Comparison of ENCODE assay signal across 15 mouse cellular contexts in genomic region chr13:79430987-79431386, GRCm38 (mm10).
DNase-seq lines count a peak whose midpoint lies in the region; ATAC-seq and TF ChIP-seq lines count a peak whose summit lies in the region.
"Had no signal": no experiment of that assay in that cellular context is flagged by ENCODE, and none has a peak within 500 bp of the region (broad histone marks: within the 10 kb centered on the region; RNA-seq: fewer than 3 reads in every experiment).

No protein-coding gene starts in this region.

- TF ChIP-seq CTCF in hindbrain, postnatal 0 days (IDR thresholded peaks at IDR 0.05; ENCODE audit: low read depth): no peak

- H3K9ac ChIP-seq in hindbrain, postnatal 0 days (replicated peaks; ENCODE audit: low read length): no peak overlapping the region
- no peak overlapping the region for H3K9ac ChIP-seq in hindbrain, embryonic 16.5 days (ENCODE audit: low read depth, low read length)
- no peak overlapping the region for H3K9ac ChIP-seq in forebrain, embryonic 13.5 days
- H3K9ac ChIP-seq in midbrain, embryonic 13.5 days (replicated peaks): no peak overlapping the region
- H3K9ac ChIP-seq: kidney, embryonic 15.5 days had no signal

- H3K27ac ChIP-seq in hindbrain, postnatal 0 days: no peak overlapping the region
- H3K27ac ChIP-seq in hindbrain, embryonic 16.5 days (ENCODE audit: low read depth, low read length): no peak overlapping the region
- H3K27ac ChIP-seq in forebrain, embryonic 13.5 days: no peak overlapping the region
- H3K27ac ChIP-seq in midbrain, embryonic 13.5 days: no peak overlapping the region
- H3K27ac ChIP-seq: kidney, embryonic 15.5 days had no signal

- no peaks in the 10 kb centered on the region for H3K27me3 ChIP-seq in hindbrain, postnatal 0 days (ENCODE audit: insufficient read depth, low read length)
- no peaks in the 10 kb centered on the region for H3K27me3 ChIP-seq in hindbrain, embryonic 16.5 days (replicated peaks; ENCODE audit: control insufficient read depth, insufficient read depth, low read length)
- H3K27me3 ChIP-seq in forebrain, embryonic 13.5 days: peaks cover 13% of the 10 kb centered on the region; the same call in 1 of the 2 replicates
- no peaks in the 10 kb centered on the region for H3K27me3 ChIP-seq in midbrain, embryonic 13.5 days
- H3K27me3 ChIP-seq: kidney, embryonic 15.5 days had no signal

- no peaks in the 10 kb centered on the region for H3K9me3 ChIP-seq in hindbrain, postnatal 0 days (ENCODE audit: low read length)
- H3K9me3 ChIP-seq in hindbrain, embryonic 16.5 days (ENCODE audit: control insufficient read depth, low read length): no peaks in the 10 kb centered on the region
- H3K9me3 ChIP-seq in forebrain, embryonic 13.5 days (replicated peaks): no peaks in the 10 kb centered on the region
- no peaks in the 10 kb centered on the region for H3K9me3 ChIP-seq in midbrain, embryonic 13.5 days
- H3K9me3 ChIP-seq: kidney, embryonic 15.5 days had no signal

- WGBS in hindbrain, postnatal 0 days: 18% methylated on average over 2 of the region's 2 CpGs
- 20% methylated on average over 2 of the region's 2 CpGs for WGBS in hindbrain, embryonic 16.5 days
- 2% methylated on average over 2 of the region's 2 CpGs for WGBS in forebrain, embryonic 13.5 days
- WGBS in midbrain, embryonic 13.5 days: 15% methylated on average over 2 of the region's 2 CpGs

- no peaks in the 10 kb centered on the region for H3K4me1 ChIP-seq in hindbrain, postnatal 0 days (ENCODE audit: insufficient read depth, low read length)
- H3K4me1 ChIP-seq in hindbrain, embryonic 16.5 days (ENCODE audit: control insufficient read depth, insufficient read depth, low read depth, low read length): no peaks in the 10 kb centered on the region
- H3K4me1 ChIP-seq in forebrain, embryonic 13.5 days: peaks cover 13% of the 10 kb centered on the region
- 0 out of 2 replicates have a peak, but pooled peaks cover 4% of the 10 kb centered on the region for H3K4me1 ChIP-seq in midbrain, embryonic 13.5 days (replicated peaks)
- H3K4me1 ChIP-seq: kidney, embryonic 15.5 days had no signal

- peak; percentile 18 for DNase-seq in hindbrain, postnatal 0 days (ENCODE audit: low spot score)
- no peak for DNase-seq in layer of hippocampus, adult 9-11 months
- no peak for DNase-seq in kidney, adult 11 months
- DNase-seq: adrenal gland, postnatal 14 days; cerebellum, adult 8-10 months; heart, adult 11 months; liver; lung, adult 18-20 months; lung, postnatal 36 days; thymus, postnatal 4 days had no signal

- no peaks in the 10 kb centered on the region for H3K36me3 ChIP-seq in hindbrain, postnatal 0 days (ENCODE audit: insufficient read depth, low read length)
- no peaks in the 10 kb centered on the region for H3K36me3 ChIP-seq in hindbrain, embryonic 16.5 days (ENCODE audit: control insufficient read depth, insufficient read depth, low read length)
- H3K36me3 ChIP-seq in forebrain, embryonic 13.5 days (ENCODE audit: poor library complexity, severe bottlenecking): no peaks in the 10 kb centered on the region
- no peaks in the 10 kb centered on the region for H3K36me3 ChIP-seq in midbrain, embryonic 13.5 days
- H3K36me3 ChIP-seq: kidney, embryonic 15.5 days had no signal

- no peak overlapping the region for H3K4me2 ChIP-seq in hindbrain, postnatal 0 days (ENCODE audit: low read depth, low read length)
- H3K4me2 ChIP-seq in hindbrain, embryonic 16.5 days (ENCODE audit: low read length): no peak overlapping the region
- H3K4me2 ChIP-seq in forebrain, embryonic 13.5 days: no peak overlapping the region
- no peak overlapping the region for H3K4me2 ChIP-seq in midbrain, embryonic 13.5 days (replicated peaks)
- H3K4me2 ChIP-seq: kidney, embryonic 15.5 days had no signal

- no peak for ATAC-seq in hindbrain, postnatal 0 days
- ATAC-seq in hindbrain, embryonic 16.5 days: no peak
- ATAC-seq in forebrain, embryonic 13.5 days: peak; percentile 86
- peak; percentile 60; the same call in 1 of the 2 replicates for ATAC-seq in midbrain, embryonic 13.5 days
- no peak for ATAC-seq in granulocyte monocyte progenitor cell, adult 5-6 weeks (replicated peaks; ENCODE audit: poor library complexity, severe bottlenecking)

- H3K4me3 ChIP-seq in hindbrain, postnatal 0 days (ENCODE audit: low read length): no peak overlapping the region
- no peak overlapping the region for H3K4me3 ChIP-seq in hindbrain, embryonic 16.5 days (ENCODE audit: low read length)
- no peak overlapping the region for H3K4me3 ChIP-seq in forebrain, embryonic 13.5 days
- no peak overlapping the region for H3K4me3 ChIP-seq in midbrain, embryonic 13.5 days (replicated peaks)
- H3K4me3 ChIP-seq: kidney, embryonic 15.5 days had no signal

Comparison
In these comparisons a context has a peak if more than half of its experiments do, and no peak if none do; other contexts are left out.
1. ATAC-seq: peak in forebrain, embryonic 13.5 days (single experiment) and midbrain, embryonic 13.5 days (single experiment); none in hindbrain, postnatal 0 days (single experiment), hindbrain, embryonic 16.5 days (single experiment) and granulocyte monocyte progenitor cell, adult 5-6 weeks (single experiment).